Mouse (Mus musculus): ENCODE measurements around the gene Grn. TPM values are rescaled to one million over a fixed set of nuclear protein-coding genes. Genes with fewer than 3 reads are reported as not detected.

The Grn gene
- polyA plus RNA-seq, 1 experiment from 2014 or later = 161 TPM

- TF ChIP-seq CTCF (IDR thresholded peaks at IDR 0.05; ENCODE audit: low read depth) = no peak
- no peak for TF ChIP-seq EP300 (IDR thresholded peaks at IDR 0.05; ENCODE audit: low read depth)
- Histone ChIP-seq H3K4me2 (ENCODE audit: low read depth, low read length) (peak overlapping the region; percentile 83), H3K27ac (ENCODE audit: low read depth) (peak overlapping the region; percentile 34; the same call in 1 of the 2 replicates), H3K9ac (replicated peaks) (peak overlapping the region; percentile 47), H3K36me3 (replicated peaks; ENCODE audit: insufficient read depth, low read length) (no peaks in the 10 kb centered on the region), H3K27me3 (ENCODE audit: insufficient read depth, low read length) (peaks cover 66% of the 10 kb centered on the region), H3K4me1 (ENCODE audit: insufficient read depth) (0 out of 2 replicates have a peak, but pooled peaks cover 3% of the 10 kb centered on the region), H3K4me3 (ENCODE audit: low read depth, low read length) (peak overlapping the region; percentile 61), H3K9me3 (ENCODE audit: low read length) (no peaks in the 10 kb centered on the region)
- DNase-seq (no peak), ATAC-seq (no peak)
- under 1% methylated on average over 40 of the region's 49 CpGs for WGBS (ENCODE audit: insufficient replicate concordance)
These were observed 16.7 kb downstream of the Grn start for GRCm38 (mm10) chr11:102446581-102447461.

- DNase-seq (peak; percentile 76), ATAC-seq (peak; percentile 65)
- peak within 1 kb of the TSS; percentile 47 for H3K9ac ChIP-seq (replicated peaks)
- peaks cover 3% of the 10 kb centered on the region; the same call in 1 of the 2 replicates for H3K4me1 ChIP-seq (ENCODE audit: insufficient read depth)
- H3K36me3 ChIP-seq (replicated peaks; ENCODE audit: insufficient read depth, low read length) = no peaks in the 10 kb centered on the region
- peaks cover 69% of the 10 kb centered on the region for H3K27me3 ChIP-seq (ENCODE audit: insufficient read depth, low read length)
- peak within 1 kb of the TSS; percentile 83 for H3K4me2 ChIP-seq (ENCODE audit: low read depth, low read length)
- no peaks in the 10 kb centered on the region for H3K9me3 ChIP-seq (ENCODE audit: low read length)
- WGBS (ENCODE audit: insufficient replicate concordance) = under 1% methylated on average over 22 of the region's 40 CpGs
- peak within 1 kb of the TSS; percentile 34; the same call in 1 of the 2 replicates for H3K27ac ChIP-seq (ENCODE audit: low read depth)
- TF ChIP-seq CTCF (IDR thresholded peaks at IDR 0.05; ENCODE audit: low read depth) (peak; percentile 57), EP300 (IDR thresholded peaks at IDR 0.05; ENCODE audit: low read depth) (no peak)
- peak within 1 kb of the TSS; percentile 61 for H3K4me3 ChIP-seq (ENCODE audit: low read depth, low read length)
These were observed 17.4 kb downstream of the Grn start, which contains the start of gene Fam171a2 for GRCm38 (mm10) chr11:102447497-102447896. Fam171a2 (minus strand) TSS chr11:102447682.

GRCm38 (mm10) chr11:102448327-102448726, 18.2 kb downstream of the Grn start:
- Histone ChIP-seq H3K27ac (ENCODE audit: low read depth) (no peak overlapping the region), H3K4me1 (ENCODE audit: insufficient read depth) (peaks cover 4% of the 10 kb centered on the region; the same call in 1 of the 2 replicates), H3K9me3 (ENCODE audit: low read length) (no peaks in the 10 kb centered on the region), H3K4me3 (ENCODE audit: low read depth, low read length) (no peak overlapping the region), H3K36me3 (replicated peaks; ENCODE audit: insufficient read depth, low read length) (no peaks in the 10 kb centered on the region), H3K4me2 (ENCODE audit: low read depth, low read length) (no peak overlapping the region), H3K9ac (replicated peaks) (no peak overlapping the region), H3K27me3 (ENCODE audit: insufficient read depth, low read length) (peaks cover 70% of the 10 kb centered on the region)
- 20% methylated on average over 8 of the region's 8 CpGs for WGBS (ENCODE audit: insufficient replicate concordance)
- DNase-seq (no peak), ATAC-seq (no peak)
- no peak for TF ChIP-seq EP300 (IDR thresholded peaks at IDR 0.05; ENCODE audit: low read depth)
- no peak for TF ChIP-seq CTCF (IDR thresholded peaks at IDR 0.05; ENCODE audit: low read depth)

GRCm38 (mm10) chr11:102449043-102450008, 19.2 kb downstream of the Grn start:
- Histone ChIP-seq H3K27me3 (ENCODE audit: insufficient read depth, low read length) (peaks cover 65% of the 10 kb centered on the region), H3K4me1 (ENCODE audit: insufficient read depth) (peaks cover 5% of the 10 kb centered on the region; the same call in 1 of the 2 replicates), H3K27ac (ENCODE audit: low read depth) (no peak overlapping the region), H3K36me3 (replicated peaks; ENCODE audit: insufficient read depth, low read length) (no peaks in the 10 kb centered on the region), H3K9me3 (ENCODE audit: low read length) (no peaks in the 10 kb centered on the region), H3K4me3 (ENCODE audit: low read depth, low read length) (no peak overlapping the region), H3K9ac (replicated peaks) (no peak overlapping the region), H3K4me2 (ENCODE audit: low read depth, low read length) (no peak overlapping the region)
- TF ChIP-seq CTCF (IDR thresholded peaks at IDR 0.05; ENCODE audit: low read depth) (no peak), EP300 (IDR thresholded peaks at IDR 0.05; ENCODE audit: low read depth) (no peak)
- DNase-seq (no peak), ATAC-seq (no peak)
- 48% methylated on average over 17 of the region's 17 CpGs for WGBS (ENCODE audit: insufficient replicate concordance)

- no peak overlapping the region for H3K27ac ChIP-seq (ENCODE audit: low read depth)
- DNase-seq (no peak), ATAC-seq (no peak)
- TF ChIP-seq EP300 (IDR thresholded peaks at IDR 0.05; ENCODE audit: low read depth) (no peak), CTCF (IDR thresholded peaks at IDR 0.05; ENCODE audit: low read depth) (no peak)
- H3K9me3 ChIP-seq (ENCODE audit: low read length) = no peaks in the 10 kb centered on the region
- peaks cover 40% of the 10 kb centered on the region for H3K27me3 ChIP-seq (ENCODE audit: insufficient read depth, low read length)
- peaks cover 14% of the 10 kb centered on the region for H3K4me1 ChIP-seq (ENCODE audit: insufficient read depth)
- H3K4me3 ChIP-seq (ENCODE audit: low read depth, low read length) = no peak overlapping the region
- no peak overlapping the region for H3K9ac ChIP-seq (replicated peaks)
- no peak overlapping the region for H3K4me2 ChIP-seq (ENCODE audit: low read depth, low read length)
- no peaks in the 10 kb centered on the region for H3K36me3 ChIP-seq (replicated peaks; ENCODE audit: insufficient read depth, low read length)
- 34% methylated on average over 10 of the region's 10 CpGs for WGBS (ENCODE audit: insufficient replicate concordance)
These were observed 23.0 kb downstream of the Grn start for GRCm38 (mm10) chr11:102453131-102453530.
